In genomic region chr7:73772275-73772765, GRCm38 (mm10) we compare ENCODE assay signal across 9 mouse cellular contexts. TPM values are rescaled to one million over a fixed set of nuclear protein-coding genes. Genes with fewer than 3 reads are reported as not detected.
DNase-seq lines count a peak whose midpoint lies in the region; ATAC-seq and TF ChIP-seq lines count a peak whose summit lies in the region.
"Had no signal": no experiment of that assay in that cellular context is flagged by ENCODE, and none has a peak within 500 bp of the region (broad histone marks: within the 10 kb centered on the region; RNA-seq: fewer than 3 reads in every experiment).

No protein-coding gene starts in this region.

- DNase-seq in hindbrain, embryonic 10.5 days (ENCODE audit: low spot score), result no peak
- no peak for DNase-seq in MEL (ENCODE audit: low read depth, low spot score)
- DNase-seq in brain, embryonic 14.5 days (ENCODE audit: low read depth), result peak; percentile 30
- no peak for DNase-seq in layer of hippocampus, postnatal 25 days (ENCODE audit: extremely low spot score in 1 of 2, low spot score in 1 of 2)
- DNase-seq in urinary bladder, postnatal 25 days (ENCODE audit: low spot score), result no peak
- DNase-seq: thymus, adult 2 months had no signal

- H3K27me3 ChIP-seq in hindbrain, embryonic 13.5 days, result no peaks in the 10 kb centered on the region
- no peaks in the 10 kb centered on the region for H3K27me3 ChIP-seq in hindbrain, embryonic 10.5 days (ENCODE audit: insufficient read depth, poor library complexity, severe bottlenecking)
- H3K27me3 ChIP-seq in MEL (ENCODE audit: control insufficient read depth in 1 of 2, insufficient read depth in 2 of 2, low read length in 2 of 2), result no peaks in the 10 kb centered on the region
- H3K27me3 ChIP-seq in liver, embryonic 16.5 days (ENCODE audit: control insufficient read depth, insufficient read depth, low read depth, low read length), result no peaks in the 10 kb centered on the region
- H3K27me3 ChIP-seq in intestine, embryonic 16.5 days (replicated peaks; ENCODE audit: control insufficient read depth, insufficient read depth, low read length), result no peaks in the 10 kb centered on the region

- no peak overlapping the region for H3K9ac ChIP-seq in hindbrain, embryonic 13.5 days
- H3K9ac ChIP-seq in MEL (ENCODE audit: control insufficient read depth, low read depth, low read length, poor library complexity, severe bottlenecking), result peak overlapping the region; percentile 51
- H3K9ac ChIP-seq in liver, embryonic 16.5 days (ENCODE audit: low read depth, low read length), result no peak overlapping the region
- H3K9ac ChIP-seq in intestine, embryonic 16.5 days (ENCODE audit: low read depth, low read length), result no peak overlapping the region

- TF ChIP-seq EP300 in MEL (IDR thresholded peaks at IDR 0.05; ENCODE audit: low read depth in 1 of 2, low read length in 2 of 2), result no peak

- TF ChIP-seq RAD21 in MEL (IDR thresholded peaks at IDR 0.05; ENCODE audit: low read depth, low read length), result no peak

- ATAC-seq in hindbrain, embryonic 13.5 days (ENCODE audit: low FRiP score), result no peak
- ATAC-seq in liver, embryonic 16.5 days (ENCODE audit: low read depth), result no peak
- no peak for ATAC-seq in intestine, embryonic 16.5 days

- no peak overlapping the region for H3K27ac ChIP-seq in hindbrain, embryonic 13.5 days
- H3K27ac ChIP-seq in hindbrain, embryonic 10.5 days, result no peak overlapping the region
- H3K27ac ChIP-seq in MEL (ENCODE audit: control insufficient read depth, low read depth, low read length), result peak overlapping the region; percentile 47
- no peak overlapping the region for H3K27ac ChIP-seq in liver, embryonic 16.5 days (ENCODE audit: low read length)
- H3K27ac ChIP-seq in intestine, embryonic 16.5 days (ENCODE audit: low read length), result no peak overlapping the region

- no peaks in the 10 kb centered on the region for H3K9me3 ChIP-seq in hindbrain, embryonic 13.5 days
- H3K9me3 ChIP-seq in hindbrain, embryonic 10.5 days, result no peaks in the 10 kb centered on the region
- H3K9me3 ChIP-seq in MEL (replicated peaks; ENCODE audit: insufficient read depth, low read length), result no peaks in the 10 kb centered on the region
- no peaks in the 10 kb centered on the region for H3K9me3 ChIP-seq in liver, embryonic 16.5 days (replicated peaks; ENCODE audit: control insufficient read depth, low read length)
- H3K9me3 ChIP-seq in intestine, embryonic 16.5 days (ENCODE audit: control insufficient read depth, low read length), result no peaks in the 10 kb centered on the region

- peaks cover 19% of the 10 kb centered on the region for H3K4me1 ChIP-seq in hindbrain, embryonic 13.5 days (replicated peaks)
- peaks cover 6% of the 10 kb centered on the region for H3K4me1 ChIP-seq in hindbrain, embryonic 10.5 days (replicated peaks)
- H3K4me1 ChIP-seq in MEL (ENCODE audit: control insufficient read depth in 1 of 2, insufficient read depth in 2 of 2, low read length in 2 of 2), result peaks cover 0 to 3% of the 10 kb centered on the region in 2 experiments; a peak in 1 of 4 replicates
- peaks cover 4% of the 10 kb centered on the region; the same call in 1 of the 2 replicates for H3K4me1 ChIP-seq in liver, embryonic 16.5 days (ENCODE audit: control insufficient read depth, low read depth, low read length)
- H3K4me1 ChIP-seq in intestine, embryonic 16.5 days (ENCODE audit: control insufficient read depth, insufficient read depth, low read length), result peaks cover 7% of the 10 kb centered on the region

- WGBS in hindbrain, embryonic 13.5 days, result 68% methylated on average over 14 of the region's 14 CpGs
- 78% methylated on average over 14 of the region's 14 CpGs for WGBS in hindbrain, embryonic 10.5 days
- WGBS in liver, embryonic 16.5 days (ENCODE audit: insufficient replicate concordance), result 62% methylated on average over 14 of the region's 14 CpGs
- WGBS in intestine, embryonic 16.5 days, result 58% methylated on average over 14 of the region's 14 CpGs

- no peak overlapping the region for H3K4me3 ChIP-seq in hindbrain, embryonic 13.5 days
- no peak overlapping the region for H3K4me3 ChIP-seq in hindbrain, embryonic 10.5 days
- H3K4me3 ChIP-seq in MEL (ENCODE audit: control insufficient read depth in 1 of 2, insufficient read depth in 1 of 2, low read depth in 2 of 2, low read length in 2 of 2), result peak overlapping the region; percentile 59 to 60; a peak in 3 of 4 replicates
- peak overlapping the region; percentile 16; the same call in 1 of the 2 replicates for H3K4me3 ChIP-seq in liver, embryonic 16.5 days (ENCODE audit: low read depth, low read length)
- no peak overlapping the region for H3K4me3 ChIP-seq in intestine, embryonic 16.5 days (ENCODE audit: low read length)

- TF ChIP-seq POLR2A in MEL (IDR thresholded peaks at IDR 0.05; ENCODE audit: control insufficient read depth in 1 of 2, insufficient read depth in 1 of 2, low read depth in 1 of 2, low read length in 2 of 2, poor library complexity in 1 of 2), result no peak
- no peak for TF ChIP-seq POLR2A in brain, embryonic 14.5 days (IDR thresholded peaks at IDR 0.05; ENCODE audit: borderline replicate concordance, extremely low read depth, insufficient read depth, insufficient read length, poor library complexity, severe bottlenecking)

- no peak for TF ChIP-seq CTCF in MEL (IDR thresholded peaks at IDR 0.05 in 2 of 3, conservative IDR thresholded peaks at IDR 0.05 in 1 of 3; ENCODE audit: control insufficient read depth in 1 of 3, insufficient read depth in 1 of 3, low read depth in 2 of 3, low read length in 3 of 3, poor library complexity in 1 of 3, severe bottlenecking in 1 of 3)
- no peak for TF ChIP-seq CTCF in brain, embryonic 14.5 days (IDR thresholded peaks at IDR 0.05; ENCODE audit: borderline replicate concordance, extremely low read depth, insufficient read depth, insufficient read length)

- no peaks in the 10 kb centered on the region for H3K79me2 ChIP-seq in MEL (ENCODE audit: control insufficient read depth, insufficient read depth, low read length, poor library complexity)

- H3K36me3 ChIP-seq in hindbrain, embryonic 13.5 days, result peaks cover 12% of the 10 kb centered on the region
- no peaks in the 10 kb centered on the region for H3K36me3 ChIP-seq in hindbrain, embryonic 10.5 days
- H3K36me3 ChIP-seq in MEL (ENCODE audit: control insufficient read depth in 1 of 2, insufficient read depth in 2 of 2, low read length in 2 of 2), result peaks cover 0 to 4% of the 10 kb centered on the region in 2 experiments; a peak in 1 of 4 replicates
- no peaks in the 10 kb centered on the region for H3K36me3 ChIP-seq in liver, embryonic 16.5 days (ENCODE audit: control insufficient read depth, insufficient read depth)
- 0 out of 2 replicates have a peak, but pooled peaks cover 3% of the 10 kb centered on the region for H3K36me3 ChIP-seq in intestine, embryonic 16.5 days (ENCODE audit: control insufficient read depth, insufficient read depth, low read length)

- H3K4me2 ChIP-seq in hindbrain, embryonic 13.5 days, result 0 out of 2 replicates have a peak overlapping the region, but pooled peaks have one; percentile 10
- H3K4me2 ChIP-seq in liver, embryonic 16.5 days (ENCODE audit: low read depth, low read length), result peak overlapping the region; percentile 44
- H3K4me2 ChIP-seq in intestine, embryonic 16.5 days (ENCODE audit: low read depth, low read length), result no peak overlapping the region

TF ChIP-seq in MEL, 35 proteins besides CTCF, POLR2A, EP300 and RAD21:
- no peak for TF ChIP-seq MYB (IDR thresholded peaks at IDR 0.05; ENCODE audit: low read depth, low read length)
- no peak for TF ChIP-seq MAFK (IDR thresholded peaks at IDR 0.05; ENCODE audit: borderline replicate concordance, low read depth, low read length)
- no peak for TF ChIP-seq ETS1 (IDR thresholded peaks at IDR 0.05; ENCODE audit: low read depth, low read length)
- TF ChIP-seq UBTF (IDR thresholded peaks at IDR 0.05; ENCODE audit: borderline replicate concordance, insufficient read depth, low read depth, low read length), result no peak
- no peak for TF ChIP-seq E2F4 (IDR thresholded peaks at IDR 0.05; ENCODE audit: borderline replicate concordance, low read depth, low read length)
- no peak for TF ChIP-seq USF1 (IDR thresholded peaks at IDR 0.05; ENCODE audit: low read depth, low read length)
- TF ChIP-seq POLR2AphosphoS2 (IDR thresholded peaks at IDR 0.05; ENCODE audit: low read length), result no peak
- no peak for TF ChIP-seq SIN3A (IDR thresholded peaks at IDR 0.05; ENCODE audit: low read length)
- no peak for TF ChIP-seq TCF12 (IDR thresholded peaks at IDR 0.05; ENCODE audit: low read depth, low read length)
- TF ChIP-seq GATA1 (IDR thresholded peaks at IDR 0.05; ENCODE audit: low read depth, low read length), result no peak
- TF ChIP-seq CHD1 (IDR thresholded peaks at IDR 0.05; ENCODE audit: low read depth, low read length), result no peak
- TF ChIP-seq ZKSCAN1 (IDR thresholded peaks at IDR 0.05; ENCODE audit: low read depth, low read length), result no peak
- TF ChIP-seq MAX (IDR thresholded peaks at IDR 0.05; ENCODE audit: low read length), result no peak
- TF ChIP-seq MEF2A (IDR thresholded peaks at IDR 0.05; ENCODE audit: extremely low read depth, insufficient replicate concordance, low read depth, low read length, poor library complexity, severe bottlenecking), result no peak
- TF ChIP-seq ELF1 (IDR thresholded peaks at IDR 0.05; ENCODE audit: low read depth, low read length), result no peak
- no peak for TF ChIP-seq HCFC1 (IDR thresholded peaks at IDR 0.05; ENCODE audit: low read depth, low read length)
- TF ChIP-seq MXI1 (IDR thresholded peaks at IDR 0.05; ENCODE audit: low read depth, low read length), result no peak
- TF ChIP-seq TBP (IDR thresholded peaks at IDR 0.05; ENCODE audit: low read depth, low read length), result no peak
- no peak for TF ChIP-seq TAL1 (IDR thresholded peaks at IDR 0.05; ENCODE audit: low read length)
- TF ChIP-seq MAZ (IDR thresholded peaks at IDR 0.05; ENCODE audit: low read depth, low read length), result no peak

RNA-seq across cellular contexts. Expression of gene Fam174b, which starts 32.2 kb away (rescaled TPM):
- polyA plus RNA-seq in hindbrain, embryonic 13.5 days (2015; fragmentation: Nextera tagmentation; extraction: Ambion mirVana), result 35.7 and 40.2 TPM in 2 replicates
- 26.1 and 27.4 TPM in 2 replicates for polyA plus RNA-seq in hindbrain, embryonic 10.5 days (2016; fragmentation: Nextera tagmentation; extraction: Ambion mirVana)
- 0.88 and 1.7 TPM in 2 replicates for total RNA-seq in MEL (2012; rRNA removed)
- polyA plus RNA-seq in MEL (2012; ENCODE audit: insufficient read depth in 1 of 2, insufficient read length in 2 of 2, low read depth in 1 of 2, low replicate concordance in 2 of 2, missing spikeins in 1 of 2), result 1 to 10 TPM in 1 of 2 experiments, not detected in 1; 1.4 TPM
- polyA plus RNA-seq in brain, embryonic 14.5 days (2012; rRNA removed), result 15.5 and 23.7 TPM in 2 replicates
- 2.8 and 3.4 TPM in 2 replicates for polyA plus RNA-seq in liver, embryonic 16.5 days (2015; fragmentation: Nextera tagmentation; extraction: Ambion mirVana)
- total RNA-seq in layer of hippocampus, postnatal 25 days (2021), result 10 to 100 TPM; 29.2 to 29.6 TPM
- 32.7 and 33.7 TPM in 2 replicates for polyA plus RNA-seq in intestine, embryonic 16.5 days (2015; fragmentation: Nextera tagmentation; extraction: Ambion mirVana)

Comparison
In these comparisons a context has a peak if more than half of its experiments do, and no peak if none do; other contexts are left out.
1. H3K4me3 ChIP-seq: peak in MEL (2 of 2) and liver, embryonic 16.5 days (single experiment); none in hindbrain, embryonic 13.5 days (single experiment), hindbrain, embryonic 10.5 days (single experiment) and intestine, embryonic 16.5 days (single experiment).